8 mouse cellular contexts compared by ENCODE assay signal in genomic region chr4:82506731-82507331, GRCm38 (mm10).
DNase-seq lines count a peak whose midpoint lies in the region; ATAC-seq and TF ChIP-seq lines count a peak whose summit lies in the region.

No protein-coding gene starts in this region.

- peaks cover 6% of the 10 kb centered on the region; the same call in 1 of the 2 replicates for H3K36me3 ChIP-seq in heart, adult 2 months (ENCODE audit: control insufficient read depth, insufficient read depth, low read length)
- H3K36me3 ChIP-seq in forebrain, embryonic 12.5 days (replicated peaks), result no peaks in the 10 kb centered on the region
- no peaks in the 10 kb centered on the region for H3K36me3 ChIP-seq in intestine, embryonic 16.5 days (ENCODE audit: control insufficient read depth, insufficient read depth, low read length)
- no peaks in the 10 kb centered on the region for H3K36me3 ChIP-seq in liver, embryonic 15.5 days (replicated peaks)

- 0 out of 2 replicates have a peak, but pooled peaks have one; percentile 11 for TF ChIP-seq EP300 in heart, adult 2 months (IDR thresholded peaks at IDR 0.05; ENCODE audit: insufficient read depth, low read depth, low read length)

- H3K4me2 ChIP-seq in forebrain, embryonic 12.5 days, result peak overlapping the region; percentile 95
- H3K4me2 ChIP-seq in intestine, embryonic 16.5 days (ENCODE audit: low read depth, low read length), result peak overlapping the region; percentile 96
- H3K4me2 ChIP-seq in liver, embryonic 15.5 days, result peak overlapping the region; percentile 64

- H3K9ac ChIP-seq in heart, adult 2 months (ENCODE audit: low read depth, low read length), result peak overlapping the region; percentile 76
- peak overlapping the region; percentile 97 for H3K9ac ChIP-seq in forebrain, embryonic 12.5 days
- peak overlapping the region; percentile 100 for H3K9ac ChIP-seq in intestine, embryonic 16.5 days (ENCODE audit: low read depth, low read length)
- H3K9ac ChIP-seq in liver, embryonic 15.5 days, result peak overlapping the region; percentile 15; the same call in 1 of the 2 replicates

- peak; percentile 49; the same call in 1 of the 2 replicates for TF ChIP-seq POLR2A in heart, adult 2 months (IDR thresholded peaks at IDR 0.05; ENCODE audit: insufficient read depth, low read depth, low read length)
- TF ChIP-seq POLR2A in olfactory bulb, adult 2 months (IDR thresholded peaks at IDR 0.05; ENCODE audit: insufficient read depth, low read depth, low read length), result no peak

- no peak for TF ChIP-seq CTCF in heart, adult 2 months (IDR thresholded peaks at IDR 0.05)
- TF ChIP-seq CTCF in olfactory bulb, adult 2 months (IDR thresholded peaks at IDR 0.05; ENCODE audit: insufficient read depth, low read depth, low read length), result no peak

- no peaks in the 10 kb centered on the region for H3K9me3 ChIP-seq in forebrain, embryonic 12.5 days
- H3K9me3 ChIP-seq in intestine, embryonic 16.5 days (ENCODE audit: control insufficient read depth, low read length), result no peaks in the 10 kb centered on the region
- H3K9me3 ChIP-seq in liver, embryonic 15.5 days (replicated peaks), result no peaks in the 10 kb centered on the region

- WGBS in heart, adult 2 months, result 3% methylated on average over 30 of the region's 30 CpGs
- under 1% methylated on average over 24 of the region's 30 CpGs for WGBS in forebrain, embryonic 12.5 days
- under 1% methylated on average over 29 of the region's 30 CpGs for WGBS in intestine, embryonic 16.5 days
- under 1% methylated on average over 30 of the region's 30 CpGs for WGBS in liver, embryonic 15.5 days (ENCODE audit: insufficient replicate concordance)
- WGBS in olfactory bulb, adult 2 months, result 0% methylated on average over 30 of the region's 30 CpGs

- no peaks in the 10 kb centered on the region for H3K27me3 ChIP-seq in heart, adult 2 months (ENCODE audit: control insufficient read depth, insufficient read depth, low read length)
- no peaks in the 10 kb centered on the region for H3K27me3 ChIP-seq in forebrain, embryonic 12.5 days
- no peaks in the 10 kb centered on the region for H3K27me3 ChIP-seq in intestine, embryonic 16.5 days (replicated peaks; ENCODE audit: control insufficient read depth, insufficient read depth, low read length)
- peaks cover 94% of the 10 kb centered on the region for H3K27me3 ChIP-seq in liver, embryonic 15.5 days

- intact Hi-C loops in heart, adult 2 months (cut with DNase I), result loop anchor here (5.0 to 10.0 kb wide), 2 partner anchors 190 to 442 kb away; no protein-coding TSS in a partner anchor
- intact Hi-C loops in heart, postnatal 25 days (cut with DNase I), result loop anchor here (5.0 kb wide), 2 partner anchors 145 to 440 kb away; no protein-coding TSS in a partner anchor

- peak in 1 of 2 experiments; percentile 60 for DNase-seq in heart, adult 2 months
- no peak for DNase-seq in heart, postnatal 25 days (ENCODE audit: low spot score)
- peak; percentile 63 for DNase-seq in adipocyte (ENCODE audit: low spot score)

- peak overlapping the region; percentile 69 for H3K4me3 ChIP-seq in heart, adult 2 months
- H3K4me3 ChIP-seq in forebrain, embryonic 12.5 days (replicated peaks), result peak overlapping the region; percentile 95
- peak overlapping the region; percentile 99 for H3K4me3 ChIP-seq in intestine, embryonic 16.5 days (ENCODE audit: low read length)
- peak overlapping the region; percentile 58 for H3K4me3 ChIP-seq in liver, embryonic 15.5 days (replicated peaks)
- H3K4me3 ChIP-seq in olfactory bulb, adult 2 months (ENCODE audit: insufficient read depth, low read depth, low read length), result peak overlapping the region; percentile 84

- H3K27ac ChIP-seq in heart, adult 2 months, result peak overlapping the region; percentile 100
- peak overlapping the region; percentile 100 for H3K27ac ChIP-seq in forebrain, embryonic 12.5 days
- H3K27ac ChIP-seq in intestine, embryonic 16.5 days (ENCODE audit: low read length), result peak overlapping the region; percentile 100
- peak overlapping the region; percentile 87 for H3K27ac ChIP-seq in liver, embryonic 15.5 days (replicated peaks)
- H3K27ac ChIP-seq in olfactory bulb, adult 2 months (ENCODE audit: insufficient read depth, low read depth, low read length), result peak overlapping the region; percentile 81

- H3K79me2 ChIP-seq in heart, adult 2 months (replicated peaks; ENCODE audit: control insufficient read depth, insufficient read depth, low read length), result peaks cover 4% of the 10 kb centered on the region; the same call in 1 of the 2 replicates

- peaks cover 3% of the 10 kb centered on the region for H3K4me1 ChIP-seq in heart, adult 2 months (ENCODE audit: control insufficient read depth, insufficient read depth, low read length)
- H3K4me1 ChIP-seq in forebrain, embryonic 12.5 days, result peaks cover 47% of the 10 kb centered on the region
- H3K4me1 ChIP-seq in intestine, embryonic 16.5 days (ENCODE audit: control insufficient read depth, insufficient read depth, low read length), result peaks cover 31% of the 10 kb centered on the region
- peaks cover 11% of the 10 kb centered on the region for H3K4me1 ChIP-seq in liver, embryonic 15.5 days (replicated peaks)
- no peaks in the 10 kb centered on the region for H3K4me1 ChIP-seq in olfactory bulb, adult 2 months (ENCODE audit: control insufficient read depth, insufficient read depth, low read length)

- ATAC-seq in forebrain, embryonic 12.5 days (ENCODE audit: low FRiP score), result peak; percentile 69
- ATAC-seq in intestine, embryonic 16.5 days, result peak; percentile 34
- peak; percentile 27 for ATAC-seq in liver, embryonic 15.5 days (ENCODE audit: insufficient read depth)
- ATAC-seq in erythroid progenitor cell, adult 5-6 weeks (replicated peaks; ENCODE audit: low FRiP score, poor library complexity, severe bottlenecking), result no peak

Comparison
In these comparisons a context has a peak if more than half of its experiments do, and no peak if none do; other contexts are left out.
1. H3K9ac ChIP-seq: peak in every context shown above with its lines; median percentile 100 in intestine, embryonic 16.5 days; 97 in forebrain, embryonic 12.5 days; 76 in heart, adult 2 months; 15 in liver, embryonic 15.5 days.